Mouse (Mus musculus): Measurements from ENCODE around the gene Zdhhc24.

DNA sequence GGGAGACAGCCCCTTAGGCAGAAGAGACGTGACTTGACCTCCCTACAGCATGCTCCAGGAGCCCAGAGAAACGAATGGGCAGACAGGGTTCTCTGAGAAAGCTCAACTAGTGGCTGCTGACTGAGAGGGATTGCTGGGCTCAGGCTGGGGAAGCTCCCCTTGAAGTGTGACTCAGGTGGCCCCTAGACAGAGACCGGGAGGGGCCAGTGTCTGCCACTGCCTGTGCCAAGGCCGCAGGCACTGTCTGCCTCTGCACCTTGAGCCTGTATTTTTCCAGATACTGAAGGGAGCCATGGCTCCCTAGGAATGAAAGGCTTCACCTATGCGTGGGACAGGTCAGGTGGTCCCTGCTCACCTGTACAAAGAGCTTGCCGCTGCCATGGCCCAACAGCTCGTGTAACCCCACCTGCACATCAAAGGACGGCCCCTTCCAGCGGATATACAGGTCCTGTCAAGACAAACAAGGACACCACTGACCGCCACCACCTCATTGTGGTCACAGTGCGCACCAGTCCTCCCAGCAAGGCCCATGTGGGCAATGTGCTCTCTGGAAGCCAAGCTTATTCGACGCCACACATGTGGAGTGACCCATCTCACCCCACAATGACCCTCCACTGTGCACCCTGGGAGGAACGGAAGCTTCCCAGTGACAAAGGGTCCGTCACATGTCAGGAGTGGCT is 37.6 kb downstream of the Zdhhc24 start:
- TF ChIP-seq POLR2A (IDR thresholded peaks at IDR 0.05; ENCODE audit: insufficient read length, low read depth) (no peak), TCF3 (IDR thresholded peaks at IDR 0.05; ENCODE audit: insufficient read length, low read depth) (no peak), MYOG (IDR thresholded peaks at IDR 0.05; ENCODE audit: control insufficient read depth in 1 of 3, insufficient read depth in 1 of 3, insufficient read length in 2 of 3, low read depth in 2 of 3) (no peak), MAX (IDR thresholded peaks at IDR 0.05; ENCODE audit: low read depth) (no peak), USF1 (IDR thresholded peaks at IDR 0.05; ENCODE audit: low read depth) (no peak), TCF12 (IDR thresholded peaks at IDR 0.05; ENCODE audit: insufficient read depth, poor library complexity, severe bottlenecking) (no peak), E2F4 (IDR thresholded peaks at IDR 0.05; ENCODE audit: insufficient read depth) (no peak), REST (IDR thresholded peaks at IDR 0.05; ENCODE audit: insufficient read depth, insufficient read length) (no peak), POLR2AphosphoS2 (IDR thresholded peaks at IDR 0.05; ENCODE audit: insufficient read length, low read depth) (no peak), SRF (IDR thresholded peaks at IDR 0.05; ENCODE audit: control insufficient read depth, insufficient read length, low read depth) (no peak), CEBPB (IDR thresholded peaks at IDR 0.05; ENCODE audit: insufficient read depth, poor library complexity, severe bottlenecking) (no peak)
